Mouse (Mus musculus) stomach, embryonic 16.5 days (tissue): ENCODE measurements around the gene Rex1bd. TPM values are rescaled to one million over a fixed set of nuclear protein-coding genes. Genes with fewer than 3 reads are reported as not detected.

Experiments
- ATAC-seq: fragments of 200-750 bp; cut with Nextera tagmentation; 2 replicates; pipeline ENCODE4 v1.8.0; 2017; ENCODE audit warnings: moderate number of reproducible peaks, moderate TSS enrichment; ENCODE audit not compliant: insufficient read depth, low FRiP score
- H3K27ac ChIP-seq: fragments of 300-500 bp; sonication (generic); 2 replicates; pipeline ENCODE4 v1.5.1; 2014; ENCODE audit warnings: low read length
- H3K27me3 ChIP-seq: fragments of 300-500 bp; sonication (generic); 2 replicates; pipeline ENCODE4 v1.6.1; 2014; ENCODE audit warnings: low read length, control low read depth, mixed read lengths; ENCODE audit not compliant: control insufficient read depth, insufficient read depth
- H3K36me3 ChIP-seq: fragments of 300-500 bp; sonication (generic); 2 replicates; pipeline ENCODE4 v1.6.1; 2014; ENCODE audit warnings: low read length; ENCODE audit not compliant: control insufficient read depth, insufficient read depth
- H3K4me1 ChIP-seq: fragments of 300-500 bp; sonication (generic); 2 replicates; pipeline ENCODE4 v1.6.1; 2014; ENCODE audit warnings: low read length, control low read depth, mixed read lengths; ENCODE audit not compliant: control insufficient read depth, insufficient read depth
- H3K4me2 ChIP-seq: fragments of 300-500 bp; sonication (generic); 2 replicates; pipeline ENCODE4 v1.6.1; 2014; ENCODE audit warnings: low read depth, low read length, mixed read lengths
- H3K4me3 ChIP-seq: fragments of 300-500 bp; sonication (generic); replicated peaks from 2 replicates; pipeline ENCODE4 v1.5.1; 2014; ENCODE audit warnings: mild to moderate bottlenecking, low read length
- H3K9ac ChIP-seq: fragments of 300-500 bp; sonication (generic); 2 replicates; pipeline ENCODE4 v1.6.1; 2014; ENCODE audit warnings: low read length
- H3K9me3 ChIP-seq: fragments of 300-500 bp; sonication (generic); replicated peaks from 2 replicates; pipeline ENCODE4 v1.6.1; 2016; ENCODE audit warnings: low read length, control low read depth; ENCODE audit not compliant: control insufficient read depth
- WGBS: fragments of 180-500 bp; shearing (Covaris S2); extraction: QIAGEN DNeasy Blood & Tissue Kit; methylation state at CpG from one replicate; pipeline ENCODE4 v1.1.7; 2014; 5-methylcytosine and 5-hydroxymethylcytosine counted together
- polyA plus RNA-seq: library from polyadenylated mRNA; unstranded; fragments of >200 nt; fragmentation: Nextera tagmentation; extraction: Ambion mirVana; gene quantifications from 2 replicates; pipeline ENCODE4 v1.2.1, GENCODE M21; 2015

Gene Rex1bd
- polyA plus RNA-seq, 1 experiment from 2014 or later: 118 TPM

DNA sequence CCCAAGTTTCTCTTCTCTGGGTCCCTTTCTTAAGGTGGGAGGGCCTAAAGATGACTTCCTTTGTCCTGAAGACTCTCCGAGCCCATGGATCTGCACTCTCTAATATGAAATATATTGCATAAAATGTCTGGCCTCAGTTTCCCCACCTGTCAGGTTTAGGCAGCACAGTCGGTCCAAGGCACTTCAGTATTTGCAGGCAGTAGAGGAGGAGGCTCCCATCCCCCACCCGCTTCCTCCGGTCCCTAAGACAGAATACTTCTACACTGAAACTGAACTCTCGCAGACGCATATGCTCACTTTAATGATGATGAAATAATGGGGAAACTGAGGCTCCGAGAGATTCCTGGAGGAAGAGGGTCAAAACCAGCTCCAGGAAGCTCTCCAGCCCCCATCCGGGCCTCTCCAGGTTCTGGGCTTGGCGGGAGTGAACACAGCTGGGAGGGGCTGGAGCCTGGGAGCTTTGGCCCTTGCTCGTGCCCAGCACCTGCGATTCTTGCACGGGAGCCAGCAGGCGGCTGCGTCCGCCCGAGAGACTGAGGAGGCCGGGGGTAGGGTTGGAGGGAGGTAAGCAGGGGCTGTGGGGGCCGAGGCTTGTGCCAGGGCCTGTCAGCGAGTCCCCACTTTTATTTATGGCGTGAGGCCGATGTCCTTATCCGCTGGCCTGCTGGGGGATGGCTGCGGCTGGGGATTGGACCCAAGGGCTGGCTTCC lies 4.6 kb downstream of the Rex1bd start:
- H3K9me3 ChIP-seq: no peaks in the 10 kb centered on the region
- H3K4me1 ChIP-seq: peaks cover 31% of the 10 kb centered on the region
- peak overlapping the region; percentile 32 for H3K4me2 ChIP-seq
- H3K27ac ChIP-seq: no peak overlapping the region
- no peaks in the 10 kb centered on the region for H3K36me3 ChIP-seq
- 14% methylated on average over 23 of the region's 23 CpGs for WGBS
- H3K9ac ChIP-seq: peak overlapping the region; percentile 42
- peaks cover 43% of the 10 kb centered on the region for H3K27me3 ChIP-seq
- ATAC-seq: no peak
- H3K4me3 ChIP-seq: no peak overlapping the region; the same call in 1 of the 2 replicates

DNA sequence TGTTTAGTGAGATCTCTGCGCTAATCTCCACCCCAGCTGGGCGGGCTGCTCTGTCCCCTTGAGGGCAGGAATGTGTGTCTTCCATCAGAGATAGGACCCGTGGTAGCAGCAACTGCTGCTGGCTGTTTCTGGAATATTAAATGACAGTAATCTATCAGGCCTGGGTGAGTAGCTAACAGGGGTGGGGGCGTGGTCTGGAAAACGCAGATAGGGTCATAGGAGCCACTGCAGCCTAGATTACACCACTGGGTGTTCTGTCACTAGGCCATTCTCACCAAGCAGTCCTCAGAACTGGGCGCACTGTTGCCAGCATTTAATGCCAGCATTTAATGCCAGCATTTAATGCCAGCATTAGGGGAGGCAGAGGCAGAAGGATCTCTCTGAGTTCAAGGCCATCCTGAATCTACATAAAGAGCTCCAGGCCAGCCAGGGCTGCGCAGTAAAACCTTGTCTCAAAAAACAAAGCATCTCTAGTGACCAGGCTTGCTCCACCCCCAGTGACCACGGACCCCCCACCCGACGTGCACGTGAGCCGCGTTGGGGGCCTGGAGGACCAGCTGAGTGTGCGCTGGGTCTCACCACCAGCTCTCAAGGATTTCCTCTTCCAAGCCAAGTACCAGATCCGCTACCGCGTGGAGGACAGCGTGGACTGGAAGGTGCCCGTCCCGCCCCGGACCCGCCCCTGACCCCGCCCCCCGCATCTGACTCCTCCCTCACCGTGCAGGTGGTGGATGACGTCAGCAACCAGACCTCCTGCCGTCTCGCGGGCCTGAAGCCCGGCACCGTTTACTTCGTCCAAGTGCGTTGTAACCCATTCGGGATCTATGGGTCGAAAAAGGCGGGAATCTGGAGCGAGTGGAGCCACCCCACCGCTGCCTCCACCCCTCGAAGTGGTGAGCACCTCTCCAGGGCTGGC lies 5.9 kb downstream of the Rex1bd start:
- 9% methylated on average over 39 of the region's 39 CpGs for WGBS
- H3K9ac ChIP-seq: no peak overlapping the region
- no peaks in the 10 kb centered on the region for H3K9me3 ChIP-seq
- no peak overlapping the region; the same call in 1 of the 2 replicates for H3K4me3 ChIP-seq
- H3K27ac ChIP-seq: no peak overlapping the region
- no peak for ATAC-seq
- H3K4me1 ChIP-seq: peaks cover 27% of the 10 kb centered on the region
- H3K4me2 ChIP-seq: peak overlapping the region; percentile 27
- peaks cover 56% of the 10 kb centered on the region for H3K27me3 ChIP-seq
- H3K36me3 ChIP-seq: no peaks in the 10 kb centered on the region

DNA sequence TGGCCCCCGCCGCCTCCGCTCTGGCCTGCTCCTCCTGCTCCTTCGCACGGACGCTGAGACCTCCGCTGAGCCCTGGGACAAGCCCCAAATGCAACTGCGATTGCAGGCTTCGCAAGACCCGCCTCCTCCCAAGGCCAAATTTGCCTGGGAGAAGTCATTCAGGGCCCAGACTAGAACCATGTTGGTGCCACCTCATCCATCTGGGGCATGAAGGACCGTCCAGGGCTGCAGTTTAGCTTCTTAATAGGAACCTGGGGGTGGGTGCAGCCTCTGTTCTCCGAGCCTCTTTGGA lies 10.8 kb downstream of the Rex1bd start:
- Histone ChIP-seq H3K9ac (no peak overlapping the region), H3K9me3 (no peaks in the 10 kb centered on the region), H3K27me3 (peaks cover 90% of the 10 kb centered on the region), H3K27ac (no peak overlapping the region), H3K4me3 (no peak overlapping the region), H3K4me1 (peaks cover 17% of the 10 kb centered on the region), H3K36me3 (no peaks in the 10 kb centered on the region), H3K4me2 (no peak overlapping the region)
- 12% methylated on average over 12 of the region's 12 CpGs for WGBS
- no peak for ATAC-seq

DNA sequence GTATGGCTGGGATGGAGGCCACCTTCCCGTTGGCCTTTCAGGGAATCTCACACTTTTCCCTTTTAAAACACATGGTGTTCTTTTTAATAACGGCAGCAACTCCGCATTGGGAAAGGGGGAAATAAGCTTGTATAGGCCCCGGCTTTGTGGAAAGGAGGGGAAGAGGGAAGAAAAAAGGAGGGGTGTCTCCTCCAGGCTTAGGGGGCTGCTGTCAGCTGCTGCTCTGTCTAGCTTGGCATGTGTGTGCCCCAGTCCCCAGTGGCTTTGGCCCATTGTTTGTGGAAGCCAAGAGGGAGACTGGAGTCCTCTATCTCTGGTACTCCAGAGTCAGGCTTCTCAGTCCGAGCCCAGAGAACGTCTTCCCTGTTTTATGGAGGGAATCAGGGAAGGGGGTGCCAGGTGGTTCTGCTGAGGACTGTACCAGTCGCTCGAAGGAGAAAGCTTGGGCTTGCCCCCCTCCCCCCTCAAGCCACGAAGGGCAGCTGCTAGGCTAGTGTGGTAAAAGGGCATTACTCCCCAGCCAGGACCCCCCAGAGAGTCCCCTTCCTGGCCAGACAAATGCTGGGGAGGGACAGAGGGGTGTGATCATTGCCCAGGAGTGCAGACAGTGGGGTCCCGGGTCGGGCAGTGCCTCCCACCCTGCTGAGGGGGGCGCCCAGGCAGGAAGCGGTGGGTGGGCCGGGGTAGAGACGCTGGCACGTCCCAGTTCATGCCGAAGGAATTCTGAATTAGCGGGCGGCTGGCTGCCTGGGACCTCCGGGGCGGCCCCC lies 11.4 kb downstream of the Rex1bd start:
- H3K27ac ChIP-seq: no peak overlapping the region
- 7% methylated on average over 21 of the region's 21 CpGs for WGBS
- no peak overlapping the region for H3K4me2 ChIP-seq
- no peaks in the 10 kb centered on the region for H3K9me3 ChIP-seq
- H3K9ac ChIP-seq: no peak overlapping the region
- peaks cover 95% of the 10 kb centered on the region for H3K27me3 ChIP-seq
- ATAC-seq: no peak
- no peak overlapping the region for H3K4me3 ChIP-seq
- peaks cover 17% of the 10 kb centered on the region for H3K4me1 ChIP-seq
- H3K36me3 ChIP-seq: no peaks in the 10 kb centered on the region

DNA sequence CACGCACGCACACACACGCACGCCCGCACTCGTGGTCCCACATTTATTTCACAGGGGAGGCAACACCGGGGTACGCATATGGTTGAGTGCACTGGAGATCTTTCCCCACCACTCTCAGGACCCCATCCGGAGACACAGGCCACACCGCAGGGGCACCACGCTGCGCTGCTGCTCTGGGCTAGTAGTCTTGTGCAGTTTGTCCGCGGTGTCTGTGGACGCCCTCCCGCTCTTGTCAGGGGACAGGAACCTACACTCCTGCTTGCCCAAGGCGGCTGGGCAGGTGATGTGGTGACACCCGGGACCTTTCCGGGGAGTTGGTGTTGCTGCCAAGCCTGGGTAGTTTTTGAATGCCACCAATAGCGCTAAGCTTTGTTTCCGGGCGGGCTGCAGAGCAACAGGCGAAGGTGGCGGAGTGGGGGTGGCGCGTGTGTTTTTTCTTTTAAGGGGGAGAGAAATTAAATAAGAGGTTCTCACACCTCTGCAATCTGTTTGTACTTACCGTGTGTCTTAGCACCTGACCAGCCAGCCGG lies 12.1 kb downstream of the Rex1bd start:
- no peak for ATAC-seq
- H3K36me3 ChIP-seq: no peaks in the 10 kb centered on the region
- peaks cover 23% of the 10 kb centered on the region for H3K4me1 ChIP-seq
- H3K4me2 ChIP-seq: no peak overlapping the region
- 4% methylated on average over 28 of the region's 28 CpGs for WGBS
- H3K27me3 ChIP-seq: peaks cover 96% of the 10 kb centered on the region
- H3K9me3 ChIP-seq: no peaks in the 10 kb centered on the region
- no peak overlapping the region for H3K4me3 ChIP-seq
- no peak overlapping the region for H3K27ac ChIP-seq
- H3K9ac ChIP-seq: no peak overlapping the region

DNA sequence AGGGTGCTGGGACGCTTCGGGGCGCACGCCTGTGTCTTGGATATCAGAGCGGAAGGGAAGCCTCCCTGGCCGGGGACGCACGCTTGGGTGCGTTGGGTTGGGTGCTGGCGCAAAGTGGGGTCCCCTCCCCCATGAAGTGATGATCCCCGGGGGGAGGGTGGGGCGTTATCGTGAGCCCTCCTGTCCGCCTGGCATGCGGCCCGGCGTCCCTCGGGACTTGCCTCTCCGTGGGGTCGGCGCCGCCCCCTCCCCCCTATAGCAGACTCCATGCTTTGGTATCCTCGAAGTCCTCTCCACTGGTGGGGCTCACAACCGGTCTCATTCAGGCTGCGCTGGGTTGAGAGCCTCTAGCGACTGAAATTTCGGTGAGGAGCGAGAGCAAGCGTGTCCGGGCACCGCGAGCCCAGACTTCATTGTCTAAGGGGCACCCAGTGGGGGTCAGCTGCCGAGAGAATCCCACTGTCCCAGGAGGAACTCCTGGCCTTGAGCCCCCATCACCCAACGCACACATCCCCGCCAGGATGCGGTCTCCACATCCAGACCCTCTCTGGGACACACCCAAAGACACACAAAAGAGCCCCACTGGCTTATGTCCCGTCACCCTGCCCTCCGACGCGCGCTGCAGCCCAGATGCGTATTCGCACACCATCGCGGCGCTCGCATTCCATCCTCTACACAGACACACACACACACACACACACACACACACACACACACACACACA lies 12.7 kb downstream of the Rex1bd start:
- Histone ChIP-seq H3K4me2 (peak overlapping the region; percentile 94), H3K4me1 (peaks cover 29% of the 10 kb centered on the region), H3K4me3 (peak overlapping the region; percentile 48), H3K27ac (no peak overlapping the region), H3K36me3 (no peaks in the 10 kb centered on the region), H3K27me3 (peaks cover 97% of the 10 kb centered on the region), H3K9ac (peak overlapping the region; percentile 66; the same call in 1 of the 2 replicates), H3K9me3 (no peaks in the 10 kb centered on the region)
- WGBS: 2% methylated on average over 47 of the region's 47 CpGs
- no peak for ATAC-seq

DNA sequence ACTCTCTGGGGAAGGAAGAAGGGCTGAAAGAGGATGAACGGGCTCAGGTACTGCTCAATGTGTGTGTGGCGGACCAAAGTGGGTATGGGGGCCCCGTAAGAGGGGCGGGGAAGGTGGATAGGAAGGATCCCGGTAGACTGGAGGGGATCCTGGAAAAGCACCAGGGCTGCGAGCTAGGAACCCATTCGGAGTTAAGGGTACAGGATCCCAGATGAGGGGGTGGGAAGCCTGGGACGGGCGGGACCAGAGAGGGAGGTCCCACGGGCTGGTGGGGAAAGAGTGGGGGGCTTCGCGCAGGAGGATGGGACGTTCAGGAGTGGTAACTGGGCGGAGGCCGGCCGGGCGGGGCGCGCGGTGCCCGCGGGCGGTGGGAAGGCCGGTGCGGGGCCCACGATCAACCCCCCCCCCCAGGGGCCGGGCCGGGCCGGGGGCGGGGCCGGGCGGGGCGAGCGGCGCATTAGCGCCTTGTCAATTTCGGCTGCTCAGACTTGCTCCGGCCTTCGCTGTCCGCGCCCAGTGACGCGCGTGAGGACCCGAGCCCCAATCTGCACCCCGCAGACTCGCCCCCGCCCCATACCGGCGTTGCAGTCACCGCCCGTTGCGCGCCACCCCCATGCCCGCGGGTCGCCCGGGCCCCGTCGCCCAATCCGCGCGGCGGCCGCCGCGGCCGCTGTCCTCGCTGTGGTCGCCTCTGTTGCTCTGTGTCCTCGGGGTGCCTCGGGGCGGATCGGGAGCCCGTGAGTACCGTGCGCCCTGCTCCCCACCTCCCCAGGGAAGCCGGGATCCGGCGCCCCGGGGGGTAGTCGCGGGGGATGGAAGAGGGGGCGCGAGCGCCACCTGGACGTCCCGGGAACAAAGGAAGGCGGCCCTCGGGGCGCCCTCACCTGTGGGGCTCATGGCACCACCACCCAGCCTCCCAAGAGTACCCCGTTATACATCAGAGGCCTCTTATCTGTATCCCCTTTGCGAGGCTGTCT lies 13.6 kb downstream of the Rex1bd start, which contains the start of gene Crlf1:
Crlf1 (plus strand) TSS at position 495 of the 977 bp plus-strand sequence.
- H3K9ac ChIP-seq: peak within 1 kb of the TSS; percentile 66
- under 1% methylated on average over 65 of the region's 93 CpGs for WGBS
- H3K9me3 ChIP-seq: no peaks in the 10 kb centered on the region
- ATAC-seq: no peak
- peaks cover 98% of the 10 kb centered on the region for H3K27me3 ChIP-seq
- H3K36me3 ChIP-seq: no peaks in the 10 kb centered on the region
- peaks cover 37% of the 10 kb centered on the region for H3K4me1 ChIP-seq
- peak within 1 kb of the TSS; percentile 94 for H3K4me2 ChIP-seq
- no peak within 1 kb of the TSS for H3K27ac ChIP-seq
- H3K4me3 ChIP-seq: peak within 1 kb of the TSS; percentile 48
